11 mouse cellular contexts compared by ENCODE assay signal in genomic region chr9:36938601-36939078, GRCm38 (mm10).
DNase-seq lines count a peak whose midpoint lies in the region; ATAC-seq lines count a peak whose summit lies in the region.
"Had no signal": no experiment of that assay in that cellular context is flagged by ENCODE, and none has a peak within 500 bp of the region (broad histone marks: within the 10 kb centered on the region; RNA-seq: fewer than 3 reads in every experiment).

No protein-coding gene starts in this region.

- no peak overlapping the region for H3K9ac ChIP-seq in hindbrain, embryonic 15.5 days
- no peak overlapping the region for H3K9ac ChIP-seq in midbrain, embryonic 14.5 days (replicated peaks; ENCODE audit: low read length)

- no peak overlapping the region for H3K4me3 ChIP-seq in forebrain, embryonic 10.5 days
- no peak overlapping the region for H3K4me3 ChIP-seq in hindbrain, embryonic 15.5 days
- H3K4me3 ChIP-seq in midbrain, embryonic 14.5 days (replicated peaks; ENCODE audit: low read depth, low read length): no peak overlapping the region

- peak; percentile 60 for ATAC-seq in hindbrain, embryonic 15.5 days (ENCODE audit: low FRiP score, low read depth)
- ATAC-seq in midbrain, embryonic 14.5 days (ENCODE audit: low FRiP score, low TSS enrichment): 0 out of 2 replicates have a peak, but pooled peaks have one; percentile 21

- H3K36me3 ChIP-seq in forebrain, embryonic 10.5 days (replicated peaks): peaks cover 8% of the 10 kb centered on the region
- H3K36me3 ChIP-seq in hindbrain, embryonic 15.5 days: no peaks in the 10 kb centered on the region
- no peaks in the 10 kb centered on the region for H3K36me3 ChIP-seq in midbrain, embryonic 14.5 days (ENCODE audit: control insufficient read depth, insufficient read depth, low read length)

- H3K9me3 ChIP-seq in forebrain, embryonic 10.5 days: no peaks in the 10 kb centered on the region
- H3K9me3 ChIP-seq in hindbrain, embryonic 15.5 days: no peaks in the 10 kb centered on the region
- H3K9me3 ChIP-seq in midbrain, embryonic 14.5 days (ENCODE audit: control insufficient read depth, low read length): no peaks in the 10 kb centered on the region

- peak; percentile 57 to 58 for DNase-seq in cerebellum, postnatal 10 days
- DNase-seq in cerebellum, postnatal 25 days: no peak
- no peak for DNase-seq in forebrain, embryonic 10.5 days (ENCODE audit: extremely low spot score, low spot score)
- peak; percentile 52 for DNase-seq in midbrain, embryonic 14.5 days
- DNase-seq in right cerebral cortex, postnatal 4 days: no peak
- no peak for DNase-seq in gastrocnemius, postnatal 10 days
- DNase-seq in layer of hippocampus, adult 8-10 months (ENCODE audit: low spot score in 2 of 2): no peak
- DNase-seq: gastrocnemius, postnatal 36 days; heart, postnatal 14 days; thymus, postnatal 4 days had no signal

- peak overlapping the region; percentile 66; the same call in 1 of the 2 replicates for H3K27ac ChIP-seq in forebrain, embryonic 10.5 days
- H3K27ac ChIP-seq in hindbrain, embryonic 15.5 days (replicated peaks): peak overlapping the region; percentile 43
- H3K27ac ChIP-seq in midbrain, embryonic 14.5 days (replicated peaks; ENCODE audit: low read depth, low read length): peak overlapping the region; percentile 60

- peaks cover 71% of the 10 kb centered on the region for H3K4me1 ChIP-seq in forebrain, embryonic 10.5 days
- H3K4me1 ChIP-seq in hindbrain, embryonic 15.5 days (replicated peaks): peaks cover 45% of the 10 kb centered on the region
- peaks cover 40% of the 10 kb centered on the region for H3K4me1 ChIP-seq in midbrain, embryonic 14.5 days (ENCODE audit: control insufficient read depth, insufficient read depth, low read length)

- H3K4me2 ChIP-seq in hindbrain, embryonic 15.5 days: no peak overlapping the region
- H3K4me2 ChIP-seq in midbrain, embryonic 14.5 days (ENCODE audit: low read length): no peak overlapping the region

- 67% methylated on average over 8 of the region's 8 CpGs for WGBS in forebrain, embryonic 10.5 days
- 37% methylated on average over 8 of the region's 8 CpGs for WGBS in hindbrain, embryonic 15.5 days
- WGBS in midbrain, embryonic 14.5 days: 44% methylated on average over 8 of the region's 8 CpGs

- H3K27me3 ChIP-seq in forebrain, embryonic 10.5 days (ENCODE audit: poor library complexity, severe bottlenecking): no peaks in the 10 kb centered on the region
- H3K27me3 ChIP-seq in hindbrain, embryonic 15.5 days: no peaks in the 10 kb centered on the region
- H3K27me3 ChIP-seq in midbrain, embryonic 14.5 days (ENCODE audit: control insufficient read depth, insufficient read depth, low read length): no peaks in the 10 kb centered on the region

Comparison
In these comparisons a context has a peak if more than half of its experiments do, and no peak if none do; other contexts are left out.
1. DNase-seq: peak in cerebellum, postnatal 10 days (2 of 2) and midbrain, embryonic 14.5 days (single experiment); none in cerebellum, postnatal 25 days (0 of 2), forebrain, embryonic 10.5 days (single experiment), right cerebral cortex, postnatal 4 days (single experiment), gastrocnemius, postnatal 10 days (single experiment) and layer of hippocampus, adult 8-10 months (0 of 2).
2. Peak in every context shown above with its lines, with median percentiles within 50 percentile points of each other: H3K27ac ChIP-seq.